Mouse (Mus musculus) erythroblast, embryonic 14.5 days (primary cell): ENCODE results near the gene Olfr750.

ENCODE experiments used
- GATA1 ChIP-seq: IDR thresholded peaks from 2 replicates; pipeline ENCODE4 v1.6.1; 2012; ENCODE audit warnings: low read length, inconsistent platforms, mixed read lengths
- TAL1 ChIP-seq: IDR thresholded peaks from 3 replicates; pipeline ENCODE4 v1.6.1; 2012; ENCODE audit warnings: low read length, inconsistent platforms, mixed read lengths

DNA sequence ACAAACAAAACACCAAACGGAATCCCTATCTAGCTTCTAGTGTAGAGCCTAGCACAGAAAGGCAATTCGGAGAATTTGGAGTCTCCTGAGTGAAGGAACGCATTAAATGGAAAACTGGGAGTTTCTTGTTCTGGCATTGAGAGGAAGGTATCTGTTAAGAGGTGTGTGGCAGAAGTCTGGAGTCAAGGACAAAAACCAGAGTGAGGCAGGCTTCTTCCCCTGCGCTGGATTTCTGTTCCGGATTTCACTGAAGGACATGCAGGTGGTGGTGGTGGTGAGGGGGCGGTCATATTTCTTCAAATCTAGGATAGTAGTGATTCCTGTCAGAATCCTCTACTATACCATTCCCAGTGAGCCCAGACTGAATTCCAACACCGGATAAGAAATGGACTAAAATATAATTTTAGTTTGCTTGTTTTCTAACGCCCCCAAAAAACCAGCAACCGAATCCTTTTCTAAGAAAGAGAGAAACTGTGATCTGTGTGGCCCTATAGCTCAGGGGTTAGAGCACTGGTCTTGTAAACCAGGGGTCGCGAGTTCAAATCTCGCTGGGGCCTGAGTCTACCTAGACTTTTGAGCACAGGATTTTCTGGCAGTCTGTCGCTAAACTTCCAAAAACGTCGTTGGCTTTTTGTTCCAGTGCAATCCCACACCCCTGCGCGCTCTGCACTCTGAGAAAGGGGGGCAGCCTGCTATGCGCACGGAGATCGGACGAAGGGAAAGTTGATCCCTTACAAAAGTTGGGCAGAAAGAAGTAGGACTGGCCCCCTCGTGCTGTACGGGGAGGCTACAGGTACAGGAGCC lies 14.1 kb upstream of the Olfr750 start:
- TF ChIP-seq GATA1 (no peak), TAL1 (no peak)
